Mouse (Mus musculus) neural tube, embryonic 12.5 days (tissue): Measurements from ENCODE around the gene Homer2. TPM values are rescaled to one million over a fixed set of nuclear protein-coding genes. Genes with fewer than 3 reads are reported as not detected.

Experiments used
- ATAC-seq: fragments of 200-750 bp; cut with Nextera tagmentation; 2 replicates; pipeline ENCODE4 v1.8.0; 2017; ENCODE audit warnings: low read depth, mild to moderate bottlenecking, moderate TSS enrichment, moderate library complexity; ENCODE audit not compliant: low FRiP score
- H3K27ac ChIP-seq: fragments of 300-500 bp; sonication (generic); 2 replicates; pipeline ENCODE4 v1.5.1; 2016
- H3K27me3 ChIP-seq: fragments of 300-500 bp; sonication (generic); replicated peaks from 2 replicates; pipeline ENCODE4 v1.6.1; 2016; ENCODE audit warnings: mild to moderate bottlenecking
- H3K36me3 ChIP-seq: fragments of 300-500 bp; sonication (generic); 2 replicates; pipeline ENCODE4 v1.6.1; 2016; ENCODE audit warnings: mild to moderate bottlenecking
- H3K4me1 ChIP-seq: fragments of 300-500 bp; sonication (generic); 2 replicates; pipeline ENCODE4 v1.6.1; 2016
- H3K4me2 ChIP-seq: fragments of 300-500 bp; sonication (generic); replicated peaks from 2 replicates; pipeline ENCODE4 v1.6.1; 2016; ENCODE audit warnings: mild to moderate bottlenecking
- H3K4me3 ChIP-seq: fragments of 300-500 bp; sonication (generic); 2 replicates; pipeline ENCODE4 v1.5.1; 2016
- H3K9ac ChIP-seq: fragments of 300-500 bp; sonication (generic); 2 replicates; pipeline ENCODE4 v1.6.1; 2016; ENCODE audit warnings: mild to moderate bottlenecking
- H3K9me3 ChIP-seq: fragments of 300-500 bp; sonication (generic); 2 replicates; pipeline ENCODE4 v1.6.1; 2016; ENCODE audit warnings: mild to moderate bottlenecking
- WGBS: fragments of 180-500 bp; shearing (Covaris S2); methylation state at CpG from one replicate; pipeline ENCODE4 v1.1.7; 2016; 5-methylcytosine and 5-hydroxymethylcytosine counted together
- polyA plus RNA-seq: library from polyadenylated mRNA; unstranded; fragments of >200 nt; fragmentation: Nextera tagmentation; extraction: Ambion mirVana; gene quantifications from 2 replicates; pipeline ENCODE4 v1.2.1, GENCODE M21; 2016

The Homer2 gene
- polyA plus RNA-seq, 1 experiment from 2014 or later = 24.7 TPM

DNA sequence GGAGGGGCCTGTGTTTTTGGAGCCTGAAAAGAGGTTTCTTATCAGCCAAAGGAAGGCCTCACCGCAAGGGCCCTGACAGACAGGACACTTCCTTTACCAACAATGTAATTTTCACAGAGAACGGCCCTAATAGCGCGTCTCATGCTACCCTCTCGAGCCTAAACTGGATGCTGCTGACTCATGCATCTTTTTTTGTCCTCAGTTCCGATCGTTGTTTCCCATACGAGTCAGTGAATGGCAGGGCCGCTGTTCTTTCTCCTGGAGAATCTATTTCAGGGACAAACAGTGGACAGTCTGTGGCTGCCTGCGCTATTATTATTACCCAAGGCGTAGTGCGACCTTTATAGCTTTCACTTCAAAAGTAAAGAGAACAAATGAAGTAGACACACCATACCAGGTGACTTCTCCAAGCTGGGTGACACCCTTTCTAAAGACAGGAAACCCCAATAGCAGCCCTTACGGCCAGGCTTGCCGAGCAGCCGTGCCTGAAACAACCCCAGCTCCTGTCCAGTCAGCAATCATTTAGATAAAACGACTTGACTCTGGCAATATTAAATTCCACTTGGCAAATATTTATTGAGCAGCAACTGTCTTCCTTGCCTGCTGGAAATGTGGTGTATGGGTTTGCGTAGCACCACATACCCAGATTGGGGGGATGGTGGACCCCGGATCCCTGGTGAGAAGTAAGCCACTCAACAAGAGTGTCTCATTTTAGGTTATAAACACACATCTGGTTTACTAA is 18.8 kb upstream of the Homer2 start:
- H3K27me3 ChIP-seq = no peaks in the 10 kb centered on the region
- no peaks in the 10 kb centered on the region for H3K36me3 ChIP-seq
- no peaks in the 10 kb centered on the region for H3K4me1 ChIP-seq
- H3K4me3 ChIP-seq = no peak overlapping the region
- 80% methylated on average over 18 of the region's 18 CpGs for WGBS
- H3K9ac ChIP-seq = no peak overlapping the region
- H3K9me3 ChIP-seq = no peaks in the 10 kb centered on the region
- H3K27ac ChIP-seq = no peak overlapping the region
- ATAC-seq = no peak
- H3K4me2 ChIP-seq = no peak overlapping the region

- no peaks in the 10 kb centered on the region for H3K4me1 ChIP-seq
- H3K27ac ChIP-seq = no peak overlapping the region
- no peak overlapping the region for H3K9ac ChIP-seq
- 92% methylated on average over 10 of the region's 10 CpGs for WGBS
- no peak for ATAC-seq
- no peaks in the 10 kb centered on the region for H3K27me3 ChIP-seq
- no peaks in the 10 kb centered on the region for H3K36me3 ChIP-seq
- no peaks in the 10 kb centered on the region for H3K9me3 ChIP-seq
- H3K4me2 ChIP-seq = no peak overlapping the region
- no peak overlapping the region for H3K4me3 ChIP-seq
Observed at GRCm38 (mm10) chr7:81723851-81724250, 16.5 kb upstream of the Homer2 start.

DNA sequence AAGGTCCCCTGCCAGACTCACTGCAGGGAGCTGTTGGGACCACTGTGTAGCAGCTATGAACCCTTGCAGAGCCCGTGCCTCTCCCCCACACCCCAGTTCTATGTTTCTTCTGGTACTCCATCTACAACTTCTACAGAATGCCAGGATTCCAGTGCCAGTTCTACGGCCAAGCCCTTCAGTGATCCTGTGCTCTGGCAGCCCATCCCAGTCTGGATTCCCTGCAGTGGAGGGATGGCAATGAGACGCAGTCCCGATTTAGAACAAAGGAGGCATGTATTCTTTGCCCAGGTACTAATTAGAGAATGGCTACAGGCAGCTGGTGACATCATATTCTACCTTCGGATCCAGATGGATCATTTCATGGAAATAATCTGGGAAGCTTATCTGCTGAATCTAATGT is 13.9 kb upstream of the Homer2 start:
- H3K9me3 ChIP-seq = no peaks in the 10 kb centered on the region
- H3K4me1 ChIP-seq = no peaks in the 10 kb centered on the region
- no peak overlapping the region for H3K4me2 ChIP-seq
- no peaks in the 10 kb centered on the region for H3K36me3 ChIP-seq
- no peak overlapping the region for H3K9ac ChIP-seq
- no peak overlapping the region for H3K4me3 ChIP-seq
- 77% methylated on average over 5 of the region's 5 CpGs for WGBS
- H3K27ac ChIP-seq = no peak overlapping the region
- no peak for ATAC-seq
- H3K27me3 ChIP-seq = no peaks in the 10 kb centered on the region

DNA sequence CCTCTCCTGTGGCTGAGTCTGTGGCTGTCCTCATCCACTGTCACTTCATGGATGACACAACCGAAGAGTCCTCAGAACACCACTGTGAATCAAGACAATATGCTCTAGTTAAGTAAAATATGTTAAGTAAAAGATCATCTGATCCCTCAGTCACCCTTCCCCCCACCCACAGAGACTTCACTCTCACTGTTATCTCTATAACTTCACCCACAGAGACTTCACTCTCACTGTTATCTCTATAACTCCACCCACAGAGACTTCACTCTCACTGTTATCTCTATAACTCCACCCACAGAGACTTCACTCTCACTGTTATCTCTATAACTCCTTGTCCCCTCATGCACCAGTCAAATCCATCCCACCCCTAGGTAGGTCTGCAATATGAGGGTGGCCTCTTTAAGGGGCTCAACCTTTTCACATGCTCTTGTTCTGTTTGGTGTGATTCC is 11.9 kb upstream of the Homer2 start:
- no peaks in the 10 kb centered on the region for H3K36me3 ChIP-seq
- H3K27me3 ChIP-seq = no peaks in the 10 kb centered on the region
- H3K4me2 ChIP-seq = no peak overlapping the region
- no peak overlapping the region for H3K9ac ChIP-seq
- H3K4me3 ChIP-seq = no peak overlapping the region
- no peak overlapping the region for H3K27ac ChIP-seq
- no peak for ATAC-seq
- no peaks in the 10 kb centered on the region for H3K4me1 ChIP-seq
- H3K9me3 ChIP-seq = no peaks in the 10 kb centered on the region
- 94% methylated on average over 1 of the region's 1 CpGs for WGBS

DNA sequence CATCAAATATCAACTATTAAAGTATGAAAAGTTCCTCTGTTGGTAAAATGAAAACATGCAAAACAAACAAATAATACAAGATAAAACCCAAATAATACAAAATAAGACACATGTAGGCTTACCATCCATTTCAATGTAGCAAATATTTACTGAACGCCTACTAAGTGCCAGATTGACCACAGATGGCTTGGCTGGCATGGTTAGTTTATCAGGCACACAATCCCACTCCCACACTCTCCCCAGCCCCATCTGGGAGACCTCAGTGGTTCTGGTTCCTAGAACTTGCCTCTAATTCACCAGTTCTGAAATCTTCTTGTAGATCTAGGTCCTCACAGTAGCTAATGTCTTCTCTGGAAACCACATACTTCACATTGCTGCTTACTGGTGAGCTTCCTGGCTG is 11.3 kb upstream of the Homer2 start:
- ATAC-seq = no peak
- H3K9me3 ChIP-seq = no peaks in the 10 kb centered on the region
- H3K27me3 ChIP-seq = no peaks in the 10 kb centered on the region
- no peak overlapping the region for H3K9ac ChIP-seq
- no peak overlapping the region for H3K4me2 ChIP-seq
- H3K4me1 ChIP-seq = no peaks in the 10 kb centered on the region
- H3K36me3 ChIP-seq = no peaks in the 10 kb centered on the region
- 81% methylated on average over 1 of the region's 1 CpGs for WGBS
- no peak overlapping the region for H3K4me3 ChIP-seq
- H3K27ac ChIP-seq = no peak overlapping the region

GRCm38 (mm10) chr7:81710166-81710565 is 2.8 kb upstream of the Homer2 start:
- Histone ChIP-seq H3K9ac (no peak overlapping the region), H3K4me2 (no peak overlapping the region), H3K9me3 (no peaks in the 10 kb centered on the region), H3K27me3 (peaks cover 18% of the 10 kb centered on the region; the same call in 1 of the 2 replicates), H3K27ac (no peak overlapping the region), H3K36me3 (no peaks in the 10 kb centered on the region), H3K4me1 (peaks cover 12% of the 10 kb centered on the region), H3K4me3 (no peak overlapping the region)
- no peak for ATAC-seq
- 91% methylated on average over 4 of the region's 4 CpGs for WGBS

DNA sequence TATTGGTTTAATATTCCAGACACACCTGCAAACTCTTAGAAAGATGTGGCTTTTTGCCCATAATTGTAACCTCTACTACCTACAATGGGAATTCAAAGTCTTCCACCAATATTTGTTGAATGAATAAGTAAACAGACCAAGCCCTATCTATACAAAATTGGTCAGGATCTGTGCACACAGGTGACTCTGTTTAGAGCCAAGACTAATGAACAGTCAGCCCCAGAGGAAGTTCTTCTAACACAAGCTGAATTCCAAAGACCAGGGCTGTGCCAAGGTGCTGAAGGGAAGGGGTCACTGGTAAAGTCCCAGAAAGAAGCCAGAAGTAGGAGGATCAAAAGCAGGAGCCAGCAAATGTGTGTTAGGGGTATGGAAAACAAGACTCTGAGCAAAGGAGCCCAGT is 838 bp upstream of the Homer2 start:
- Histone ChIP-seq H3K4me2 (no peak overlapping the region), H3K4me1 (peaks cover 12% of the 10 kb centered on the region), H3K36me3 (no peaks in the 10 kb centered on the region), H3K9ac (no peak overlapping the region), H3K9me3 (no peaks in the 10 kb centered on the region), H3K27ac (no peak overlapping the region), H3K27me3 (peaks cover 18% of the 10 kb centered on the region; the same call in 1 of the 2 replicates), H3K4me3 (no peak overlapping the region)
- no peak for ATAC-seq

GRCm38 (mm10) chr7:81706416-81707391 is 623 bp downstream of the Homer2 start:
- ATAC-seq = peak; percentile 75
- WGBS = under 1% methylated on average over 109 of the region's 114 CpGs
- H3K27me3 ChIP-seq = peaks cover 18% of the 10 kb centered on the region; the same call in 1 of the 2 replicates

DNA sequence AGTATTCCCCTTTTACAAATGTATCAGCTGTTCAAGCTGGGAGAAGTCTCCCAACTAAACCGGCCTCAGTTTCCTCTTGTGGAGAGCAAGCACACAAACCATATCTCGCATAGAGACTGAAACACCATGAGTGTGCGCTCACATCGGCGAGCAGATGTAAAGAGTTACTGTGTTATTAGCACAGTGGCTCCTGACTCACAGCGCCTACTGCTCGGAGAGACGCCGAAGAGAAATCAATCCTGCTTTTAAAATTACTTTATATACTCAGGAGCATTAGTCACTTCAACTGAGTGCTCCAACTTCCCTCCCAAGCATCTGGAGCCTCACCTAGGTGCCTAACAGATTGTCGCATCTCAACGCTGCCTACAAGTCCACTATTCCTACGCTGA is 1.3 kb downstream of the Homer2 start:
- Histone ChIP-seq H3K9me3 (no peaks in the 10 kb centered on the region), H3K36me3 (no peaks in the 10 kb centered on the region), H3K9ac (peak overlapping the region; percentile 75), H3K4me3 (peak overlapping the region; percentile 66), H3K27ac (no peak overlapping the region), H3K4me2 (peak overlapping the region; percentile 86), H3K27me3 (peaks cover 18% of the 10 kb centered on the region; the same call in 1 of the 2 replicates), H3K4me1 (peaks cover 12% of the 10 kb centered on the region)
- ATAC-seq = no peak
- WGBS = 32% methylated on average over 12 of the region's 12 CpGs

More at GRCm38 (mm10) chr7:81706416-81707391, 623 bp downstream of the Homer2 start:
- Histone ChIP-seq H3K9me3 (no peaks in the 10 kb centered on the region), H3K4me1 (peaks cover 12% of the 10 kb centered on the region), H3K27ac (peak overlapping the region; percentile 20; the same call in 1 of the 2 replicates), H3K9ac (peak overlapping the region; percentile 75), H3K4me2 (peak overlapping the region; percentile 86), H3K4me3 (peak overlapping the region; percentile 66), H3K36me3 (no peaks in the 10 kb centered on the region)

DNA sequence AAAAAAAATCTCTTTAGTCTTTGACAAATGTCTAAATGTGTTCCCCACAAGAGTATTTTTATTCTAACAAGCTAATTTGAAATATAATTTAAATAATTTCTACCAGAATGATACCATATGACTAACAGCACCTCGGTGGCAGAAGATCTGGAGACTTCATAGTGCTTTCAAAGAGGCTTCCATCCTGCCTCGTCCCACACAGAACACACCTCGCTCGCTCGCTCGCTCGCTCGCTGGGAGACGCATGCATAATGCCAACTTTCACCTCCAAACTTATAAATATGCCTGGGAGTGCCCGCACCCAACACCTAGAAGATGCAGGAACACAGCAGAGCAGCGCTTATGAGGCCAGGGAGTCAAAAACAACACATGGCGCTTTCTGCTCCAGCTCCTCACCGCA is 9.0 kb downstream of the Homer2 start:
- Histone ChIP-seq H3K9me3 (no peaks in the 10 kb centered on the region), H3K4me1 (no peaks in the 10 kb centered on the region), H3K9ac (no peak overlapping the region), H3K27ac (no peak overlapping the region), H3K4me3 (no peak overlapping the region), H3K4me2 (no peak overlapping the region), H3K36me3 (no peaks in the 10 kb centered on the region), H3K27me3 (no peaks in the 10 kb centered on the region)
- ATAC-seq = no peak
- 86% methylated on average over 13 of the region's 13 CpGs for WGBS

GRCm38 (mm10) chr7:81697954-81698353 is 9.4 kb downstream of the Homer2 start:
- Histone ChIP-seq H3K36me3 (no peaks in the 10 kb centered on the region), H3K9ac (no peak overlapping the region), H3K4me3 (no peak overlapping the region), H3K27ac (no peak overlapping the region), H3K9me3 (no peaks in the 10 kb centered on the region), H3K4me2 (no peak overlapping the region), H3K27me3 (no peaks in the 10 kb centered on the region), H3K4me1 (no peaks in the 10 kb centered on the region)
- no peak for ATAC-seq
- whole genome bisulfite sequencing = 85% methylated on average over 4 of the region's 4 CpGs

- WGBS = 88% methylated on average over 16 of the region's 16 CpGs
- H3K9ac ChIP-seq = no peak overlapping the region
- no peak overlapping the region for H3K4me2 ChIP-seq
- H3K27ac ChIP-seq = no peak overlapping the region
- H3K9me3 ChIP-seq = no peaks in the 10 kb centered on the region
- no peak for ATAC-seq
- H3K27me3 ChIP-seq = no peaks in the 10 kb centered on the region
- no peak overlapping the region for H3K4me3 ChIP-seq
- no peaks in the 10 kb centered on the region for H3K36me3 ChIP-seq
- no peaks in the 10 kb centered on the region for H3K4me1 ChIP-seq
Observed at GRCm38 (mm10) chr7:81695763-81696533, 11.4 kb downstream of the Homer2 start.
